Mouse (Mus musculus) heart, adult 2 months (tissue): ENCODE measurements around the gene Hdac5.

ENCODE experiments used
- CTCF ChIP-seq: fragments of 200-600 bp; IDR thresholded peaks from 2 replicates; pipeline ENCODE4 v1.8.1; 2022; ENCODE audit warnings: antibody characterized with exemption, mild to moderate bottlenecking, moderate library complexity
- POLR2A ChIP-seq: fragments of 200-500 bp; IDR thresholded peaks from 2 replicates; pipeline ENCODE4 v1.6.1; 2011; ENCODE audit warnings: mild to moderate bottlenecking, low read depth, low read length, control low read depth; ENCODE audit not compliant: insufficient read depth

DNA sequence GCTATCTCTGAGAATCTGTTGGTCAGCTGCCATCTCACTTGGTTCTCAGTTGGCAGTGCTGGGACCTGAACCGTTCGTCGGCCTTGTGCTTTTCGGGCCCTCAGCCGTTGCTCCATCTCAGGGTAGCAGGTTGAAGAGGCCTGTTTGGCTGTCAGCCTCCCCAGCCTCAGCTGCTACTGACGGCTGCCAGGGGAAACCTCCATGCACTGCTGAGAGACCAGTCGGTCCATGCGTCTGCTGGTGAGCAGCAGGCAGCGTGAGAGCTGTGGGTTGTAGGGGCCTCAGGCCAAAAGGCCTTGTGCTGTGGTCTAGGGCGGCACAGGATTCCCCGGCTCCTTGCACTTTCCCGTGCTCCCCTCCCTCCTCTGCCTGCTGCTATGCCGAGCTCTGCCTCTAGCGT, 35.9 kb upstream of the Hdac5 start:
- TF ChIP-seq POLR2A (no peak), CTCF (no peak)
